Mouse (Mus musculus) myocyte (in vitro differentiated cells): ENCODE data around the gene Spata32. TPM values are rescaled to one million over a fixed set of nuclear protein-coding genes. Genes with fewer than 3 reads are reported as not detected.

Experiments
- H3K27me3 ChIP-seq: one replicate; pipeline ENCODE4 v1.6.1; 2011; ENCODE audit not compliant: control insufficient read depth, insufficient read depth, insufficient read length
- H3K36me3 ChIP-seq: one replicate; pipeline ENCODE4 v1.6.1; 2011; ENCODE audit not compliant: control insufficient read depth, insufficient read depth
- H3K4me2 ChIP-seq: one replicate; pipeline ENCODE4 v1.6.1; 2011; ENCODE audit warnings: low read depth, control low read depth
- H3K4me3 ChIP-seq: one replicate; pipeline ENCODE4 v1.5.1; 2011; ENCODE audit warnings: mild to moderate bottlenecking, control low read depth, moderate library complexity
- H3K79me2 ChIP-seq: one replicate; pipeline ENCODE4 v1.6.1; 2011; ENCODE audit not compliant: control insufficient read depth, insufficient read depth
- H3ac ChIP-seq: one replicate; pipeline ENCODE4 v1.6.1; 2011; ENCODE audit not compliant: control insufficient read depth, insufficient read length
- CEBPB ChIP-seq: IDR thresholded peaks from 2 replicates; pipeline ENCODE4 v1.6.1; 2011; ENCODE audit warnings: mild to moderate bottlenecking, moderate library complexity; ENCODE audit not compliant: poor library complexity, insufficient read depth, severe bottlenecking
- E2F4 ChIP-seq: IDR thresholded peaks from one replicate; pipeline ENCODE4 v1.6.1; 2011; ENCODE audit warnings: mild to moderate bottlenecking, control low read depth, moderate library complexity; ENCODE audit not compliant: insufficient read depth
- MAX ChIP-seq: IDR thresholded peaks from one replicate; pipeline ENCODE4 v1.6.1; 2011; ENCODE audit warnings: low read depth, mild to moderate bottlenecking, control low read depth
- MYOD1 ChIP-seq, 3 experiments: IDR thresholded peaks; one replicate each; pipeline ENCODE4 v1.6.1; 2011; ENCODE audit warnings: control low read depth in 2 of 3, low read depth in 2 of 3, mild to moderate bottlenecking in 2 of 3, moderate library complexity in 1 of 3; ENCODE audit not compliant: insufficient read length in 2 of 3, control insufficient read depth in 1 of 3
- MYOG ChIP-seq, 3 experiments: IDR thresholded peaks; one replicate each; pipeline ENCODE4 v1.6.1; 2011; ENCODE audit warnings: control low read depth in 2 of 3, low read depth in 2 of 3, mild to moderate bottlenecking in 2 of 3; ENCODE audit not compliant: insufficient read length in 2 of 3, control insufficient read depth in 1 of 3, insufficient read depth in 1 of 3
- POLR2A ChIP-seq: IDR thresholded peaks from one replicate; pipeline ENCODE4 v1.6.1; 2011; ENCODE audit warnings: low read depth, mild to moderate bottlenecking, control low read depth, moderate library complexity; ENCODE audit not compliant: insufficient read length
- POLR2AphosphoS2 ChIP-seq: IDR thresholded peaks from one replicate; pipeline ENCODE4 v1.6.1; 2011; ENCODE audit warnings: low read depth, control low read depth; ENCODE audit not compliant: insufficient read length
- REST ChIP-seq: IDR thresholded peaks from one replicate; pipeline ENCODE4 v1.6.1; 2011; ENCODE audit warnings: mild to moderate bottlenecking, control low read depth, moderate library complexity; ENCODE audit not compliant: insufficient read depth, insufficient read length
- SRF ChIP-seq: IDR thresholded peaks from one replicate; pipeline ENCODE4 v1.6.1; 2011; ENCODE audit warnings: low read depth; ENCODE audit not compliant: control insufficient read depth, insufficient read length
- TCF12 ChIP-seq: IDR thresholded peaks from one replicate; pipeline ENCODE4 v1.6.1; 2011; ENCODE audit warnings: mild to moderate bottlenecking, control low read depth; ENCODE audit not compliant: poor library complexity, insufficient read depth, severe bottlenecking
- TCF3 ChIP-seq: IDR thresholded peaks from one replicate; pipeline ENCODE4 v1.6.1; 2011; ENCODE audit warnings: low read depth, control low read depth; ENCODE audit not compliant: insufficient read length
- USF1 ChIP-seq: IDR thresholded peaks from one replicate; pipeline ENCODE4 v1.6.1; 2011; ENCODE audit warnings: low read depth, mild to moderate bottlenecking, control low read depth, moderate library complexity
- polyA plus RNA-seq: library from polyadenylated mRNA; unstranded; fragments of >200 nt; fragmentation: generic; extraction: Trizol; gene quantifications from one replicate; pipeline ENCODE4 v1.2.1, GENCODE M21; 2012; ENCODE audit warnings: missing spikeins

The Spata32 gene
- polyA plus RNA-seq, 1 experiment = 0.04 TPM

- Histone ChIP-seq H3ac (no peak overlapping the region), H3K36me3 (peaks cover 4% of the 10 kb centered on the region), H3K79me2 (peaks cover 70% of the 10 kb centered on the region), H3K27me3 (no peaks in the 10 kb centered on the region), H3K4me3 (no peak overlapping the region), H3K4me2 (peak overlapping the region; percentile 73)
- TF ChIP-seq TCF3 (peak; percentile 82), MAX (peak; percentile 8), MYOG (IDR thresholded peaks at IDR 0.05; ENCODE audit: control insufficient read depth in 1 of 3, insufficient read depth in 1 of 3, insufficient read length in 2 of 3, low read depth in 2 of 3) (peak; percentile 81 to 98 (median 90)), CEBPB (no peak), REST (no peak), MYOD1 (IDR thresholded peaks at IDR 0.05; ENCODE audit: control insufficient read depth in 1 of 3, insufficient read length in 2 of 3, low read depth in 2 of 3) (peak; percentile 79 to 98 (median 95)), POLR2A (peak; percentile 45), TCF12 (peak; percentile 56), SRF (no peak), USF1 (no peak), POLR2AphosphoS2 (peak; percentile 54)
Measured at GRCm38 (mm10) chr11:103246081-103246730, 28.0 kb upstream of the Spata32 start.

GRCm38 (mm10) chr11:103244856-103245255, 26.6 kb upstream of the Spata32 start:
- TF ChIP-seq TCF3 (no peak), TCF12 (no peak), USF1 (no peak), MAX (no peak), E2F4 (no peak), MYOD1 (IDR thresholded peaks at IDR 0.05; ENCODE audit: control insufficient read depth in 1 of 3, insufficient read length in 2 of 3, low read depth in 2 of 3) (no peak), MYOG (IDR thresholded peaks at IDR 0.05; ENCODE audit: control insufficient read depth in 1 of 3, insufficient read depth in 1 of 3, insufficient read length in 2 of 3, low read depth in 2 of 3) (no peak), REST (no peak), CEBPB (no peak), POLR2A (no peak), SRF (no peak), POLR2AphosphoS2 (no peak)
- Histone ChIP-seq H3K27me3 (no peaks in the 10 kb centered on the region), H3K79me2 (peaks cover 57% of the 10 kb centered on the region), H3ac (no peak overlapping the region), H3K4me3 (no peak overlapping the region), H3K36me3 (peaks cover 8% of the 10 kb centered on the region), H3K4me2 (no peak overlapping the region)

- H3ac ChIP-seq = no peak overlapping the region
- no peaks in the 10 kb centered on the region for H3K27me3 ChIP-seq
- H3K4me2 ChIP-seq = no peak overlapping the region
- TF ChIP-seq E2F4 (no peak), USF1 (no peak), POLR2A (no peak), REST (no peak), TCF3 (no peak), POLR2AphosphoS2 (no peak), TCF12 (no peak), CEBPB (no peak), SRF (no peak)
- peaks cover 22% of the 10 kb centered on the region for H3K36me3 ChIP-seq
- peaks cover 34% of the 10 kb centered on the region for H3K79me2 ChIP-seq
- H3K4me3 ChIP-seq = no peak overlapping the region
Measured at GRCm38 (mm10) chr11:103240740-103241139, 22.5 kb upstream of the Spata32 start.

- peaks cover 6% of the 10 kb centered on the region for H3K79me2 ChIP-seq
- TF ChIP-seq TCF3 = no peak
- H3K36me3 ChIP-seq = peaks cover 23% of the 10 kb centered on the region
- no peak overlapping the region for H3K4me3 ChIP-seq
- H3K27me3 ChIP-seq = no peaks in the 10 kb centered on the region
- no peak overlapping the region for H3ac ChIP-seq
- H3K4me2 ChIP-seq = no peak overlapping the region
Measured at GRCm38 (mm10) chr11:103237757-103238156, 19.5 kb upstream of the Spata32 start.

GRCm38 (mm10) chr11:103236903-103237302, 18.7 kb upstream of the Spata32 start:
- H3K36me3 ChIP-seq = peaks cover 26% of the 10 kb centered on the region
- no peaks in the 10 kb centered on the region for H3K79me2 ChIP-seq
- H3K4me2 ChIP-seq = peak overlapping the region; percentile 22
- no peak overlapping the region for H3K4me3 ChIP-seq
- no peak for TF ChIP-seq SRF
- TF ChIP-seq POLR2AphosphoS2 = no peak
- peak; percentile 51 for TF ChIP-seq USF1
- TF ChIP-seq MYOD1 (IDR thresholded peaks at IDR 0.05; ENCODE audit: control insufficient read depth in 1 of 3, insufficient read length in 2 of 3, low read depth in 2 of 3) = peak in 1 of 3 experiments; percentile 26
- TF ChIP-seq REST = no peak
- TF ChIP-seq TCF3 = no peak
- peak in 1 of 3 experiments; percentile 67 for TF ChIP-seq MYOG (IDR thresholded peaks at IDR 0.05; ENCODE audit: control insufficient read depth in 1 of 3, insufficient read depth in 1 of 3, insufficient read length in 2 of 3, low read depth in 2 of 3)
- H3K27me3 ChIP-seq = no peaks in the 10 kb centered on the region
- H3ac ChIP-seq = no peak overlapping the region
